Mouse (Mus musculus): ENCODE results near the gene Fhdc1.

Gene Fhdc1

GRCm38 (mm10) chr3:84480006-84480897 lies at the start of gene Fhdc1:
Fhdc1 (minus strand) TSS chr3:84480429.
- peak; percentile 80 for DNase-seq (ENCODE audit: low read depth, low spot score)

DNA sequence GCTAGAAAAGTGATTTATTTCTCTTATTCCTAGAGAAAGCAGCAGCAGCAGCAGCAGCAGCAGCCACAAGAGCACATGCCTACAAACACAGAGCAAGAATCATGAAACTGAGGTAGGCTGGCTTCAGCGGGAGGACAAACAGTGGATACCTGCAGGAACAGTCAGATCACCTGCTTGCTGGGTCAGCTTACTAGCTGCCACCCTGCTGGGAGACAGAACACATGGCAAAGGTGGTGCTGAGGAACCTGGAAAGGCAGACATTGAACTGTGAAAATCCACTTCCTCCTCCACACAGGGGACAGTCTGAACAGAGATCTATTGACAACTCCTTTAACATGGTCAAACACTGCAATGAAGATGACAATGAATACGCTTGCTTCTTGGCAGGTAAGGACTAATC lies 48.8 kb upstream of the Fhdc1 start:
- DNase-seq (ENCODE audit: low read depth, low spot score): no peak

- no peak for DNase-seq (ENCODE audit: low read depth, low spot score)
Measured at GRCm38 (mm10) chr3:84524952-84525351, 44.7 kb upstream of the Fhdc1 start.

DNA sequence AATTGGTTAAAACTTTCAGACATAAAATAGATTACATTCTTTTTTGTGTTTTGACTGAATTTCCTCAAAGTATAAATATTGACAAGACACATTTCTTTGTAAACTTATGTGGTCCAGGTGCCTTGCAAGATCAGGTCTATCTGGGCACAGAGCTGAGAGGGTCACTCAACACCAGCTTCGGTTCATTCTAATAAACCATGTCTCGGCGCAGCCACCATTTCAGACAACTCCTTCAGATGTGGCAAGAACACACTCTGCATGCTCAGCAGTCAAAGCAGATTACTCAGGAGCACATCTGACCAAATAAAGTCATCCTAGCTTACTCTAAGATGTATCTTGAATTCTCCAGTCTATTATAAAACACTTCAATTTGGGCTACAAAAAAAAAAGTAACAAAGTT lies 35.9 kb upstream of the Fhdc1 start:
- no peak for DNase-seq (ENCODE audit: low read depth, low spot score)

GRCm38 (mm10) chr3:84512774-84513515 lies 32.7 kb upstream of the Fhdc1 start:
- no peak for DNase-seq (ENCODE audit: low read depth, low spot score)

DNA sequence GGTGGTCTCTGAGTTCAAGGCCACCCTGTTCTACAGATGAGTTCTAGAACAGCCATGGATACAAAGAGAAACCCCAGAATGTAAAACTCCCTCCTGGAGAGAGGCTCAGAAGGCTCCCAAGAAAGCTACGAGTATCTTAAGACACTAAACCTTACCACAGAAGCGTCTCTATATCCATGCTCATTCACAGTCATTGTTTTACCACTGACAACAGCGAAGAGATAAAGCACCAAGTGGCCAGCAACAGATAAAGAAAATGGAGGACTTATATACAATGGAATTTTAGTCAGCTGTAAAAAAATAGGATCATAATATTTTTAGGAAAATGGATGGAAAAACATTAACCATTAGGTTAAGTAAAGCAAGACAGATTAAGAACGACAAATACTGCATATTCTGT lies 25.0 kb upstream of the Fhdc1 start:
- no peak for DNase-seq (ENCODE audit: low read depth, low spot score)

- no peak for DNase-seq (ENCODE audit: low read depth, low spot score)
Measured at GRCm38 (mm10) chr3:84504291-84504690, 24.1 kb upstream of the Fhdc1 start.

DNA sequence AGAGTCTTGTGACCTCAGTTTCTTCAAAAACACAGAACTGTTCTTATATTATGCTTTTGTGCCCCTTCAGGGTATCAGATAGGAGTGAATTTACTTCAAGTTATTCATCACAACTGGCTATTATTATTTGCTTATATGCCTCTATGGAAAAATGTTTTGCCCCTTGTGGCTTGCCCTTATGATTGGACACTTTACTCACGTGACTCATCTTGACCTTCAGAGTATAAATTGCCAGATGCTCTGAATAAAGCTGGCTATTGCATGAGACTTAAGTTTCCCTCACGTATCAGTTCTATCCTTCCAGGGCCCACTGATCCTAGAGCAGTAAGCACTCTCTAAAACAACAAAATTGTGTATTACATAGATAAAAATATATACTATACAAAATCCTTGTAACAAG lies 21.9 kb upstream of the Fhdc1 start:
- DNase-seq (ENCODE audit: low read depth, low spot score): no peak

DNA sequence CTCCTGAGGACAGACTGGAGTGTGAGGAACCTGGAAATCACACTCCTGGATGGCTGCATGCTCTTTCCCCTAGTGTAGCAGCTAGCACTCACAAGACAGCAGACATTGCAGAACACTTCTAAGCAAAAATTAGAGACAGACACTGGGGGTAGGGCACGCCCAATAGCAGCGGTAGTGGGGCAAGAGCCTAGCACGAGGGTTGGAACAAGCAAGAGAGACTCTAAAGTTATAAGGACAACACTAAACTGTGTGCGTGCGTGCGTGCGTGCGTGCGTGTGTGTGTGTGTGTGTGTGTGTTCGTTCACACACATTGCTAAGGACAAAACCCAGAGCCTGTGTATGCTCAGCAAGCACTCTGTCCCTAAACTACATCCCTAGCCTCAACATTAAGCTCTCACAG lies 20.3 kb upstream of the Fhdc1 start:
- DNase-seq (ENCODE audit: low read depth, low spot score): no peak

DNA sequence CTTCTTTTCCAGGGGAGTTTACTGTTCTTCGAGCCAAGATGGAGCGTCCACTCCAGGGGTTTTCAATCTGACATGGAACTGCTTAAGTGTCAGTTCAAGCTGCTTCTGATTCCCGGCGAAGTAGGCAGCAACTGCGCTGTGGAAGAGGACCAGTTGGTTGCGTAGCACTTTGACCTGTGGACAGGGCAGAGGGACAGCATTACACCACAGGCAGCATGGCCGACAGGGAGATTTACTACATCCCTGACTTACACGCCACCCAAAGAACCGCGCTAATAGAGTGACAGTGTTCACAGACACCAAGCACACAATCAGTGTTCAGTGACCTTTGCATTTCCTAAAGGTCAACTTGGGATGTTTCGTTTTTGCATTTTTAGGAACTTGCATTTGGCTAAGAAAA lies 17.5 kb upstream of the Fhdc1 start:
- DNase-seq (ENCODE audit: low read depth, low spot score): no peak

GRCm38 (mm10) chr3:84492657-84493056 lies 12.4 kb upstream of the Fhdc1 start:
- DNase-seq (ENCODE audit: low read depth, low spot score): no peak

- no peak for DNase-seq (ENCODE audit: low read depth, low spot score)
Measured at GRCm38 (mm10) chr3:84492148-84492547, 11.9 kb upstream of the Fhdc1 start.

DNA sequence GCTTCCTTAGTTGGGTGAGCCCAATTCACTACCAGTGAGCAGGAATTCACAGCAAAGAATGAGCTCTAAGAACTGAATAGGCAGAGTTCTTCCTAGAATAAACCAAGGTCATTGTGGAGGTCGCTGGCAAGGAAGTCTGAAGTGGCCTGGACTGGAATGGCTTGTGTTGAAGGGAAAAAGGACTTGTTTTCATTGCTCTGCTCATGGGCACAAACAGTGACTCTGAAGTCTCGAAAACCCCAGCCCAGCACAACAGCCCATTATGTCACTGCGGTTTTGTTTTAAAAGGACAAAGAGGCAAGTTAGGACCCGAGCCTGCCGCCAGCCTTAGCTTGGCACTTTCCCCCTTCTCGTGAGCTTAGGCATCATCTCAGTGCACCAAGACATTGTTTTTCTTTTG lies 8.5 kb upstream of the Fhdc1 start:
- peak; percentile 38 for DNase-seq (ENCODE audit: low read depth, low spot score)

DNA sequence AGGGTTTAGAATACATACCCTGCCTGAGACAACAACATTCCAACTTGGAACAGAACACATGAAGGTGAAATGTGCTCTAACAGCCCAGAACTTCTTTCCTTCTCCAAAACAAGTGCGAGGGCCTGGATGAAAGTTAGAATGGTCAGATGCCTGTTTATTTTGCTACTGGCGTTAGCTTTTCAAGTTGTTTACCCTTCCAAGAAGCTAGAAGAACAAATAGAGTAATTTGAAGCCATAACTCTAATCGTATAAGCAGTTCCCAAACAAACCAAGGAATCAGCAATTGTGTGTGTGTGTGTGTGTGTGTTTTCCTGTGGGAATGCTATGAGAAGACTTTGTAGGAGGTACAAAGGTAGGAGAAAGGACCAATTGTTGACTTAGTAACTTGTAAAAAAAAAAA lies 4.7 kb upstream of the Fhdc1 start:
- no peak for DNase-seq (ENCODE audit: low read depth, low spot score)

DNA sequence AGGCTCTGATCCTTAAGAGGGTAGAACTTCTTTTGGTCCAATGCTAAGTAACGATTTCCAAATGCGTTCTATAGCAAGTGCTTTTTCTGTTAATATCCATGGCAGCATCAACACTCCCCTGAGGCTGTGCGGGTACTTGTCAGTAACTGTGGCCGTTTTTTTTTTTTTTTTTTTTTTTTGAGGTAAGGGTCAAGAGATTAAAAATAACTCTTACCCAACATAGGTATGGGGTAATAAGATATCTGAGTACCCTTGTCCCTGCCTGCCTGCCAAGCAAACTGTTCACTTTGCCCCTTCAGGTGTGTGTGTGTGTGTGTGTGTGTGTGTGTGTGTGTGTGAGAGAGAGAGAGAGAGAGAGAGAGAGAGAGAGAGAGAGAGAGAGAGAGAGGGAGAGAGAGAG lies 4.1 kb upstream of the Fhdc1 start:
- no peak for DNase-seq (ENCODE audit: low read depth, low spot score)

DNA sequence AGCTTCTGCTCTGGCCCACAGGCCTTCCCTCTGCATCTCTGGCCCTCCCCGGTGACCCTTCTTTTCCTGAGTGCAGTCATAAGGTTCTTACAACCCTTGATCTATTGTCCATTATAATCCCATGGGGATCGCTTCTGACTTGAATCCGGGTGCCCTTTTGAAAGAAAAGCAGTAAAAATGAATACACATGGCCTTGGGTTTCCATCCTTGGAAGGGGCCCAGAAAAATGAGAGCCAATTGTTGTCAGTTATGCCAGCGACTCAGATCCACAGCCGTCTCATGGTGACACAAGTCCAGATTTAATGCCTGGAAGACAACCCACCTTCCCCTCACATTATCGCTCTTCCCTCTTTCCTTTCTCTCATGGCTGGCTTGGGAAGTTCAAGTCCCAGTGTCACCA lies 1.9 kb upstream of the Fhdc1 start:
- no peak for DNase-seq (ENCODE audit: low read depth, low spot score)

- DNase-seq (ENCODE audit: low read depth, low spot score): peak; percentile 60
Measured at GRCm38 (mm10) chr3:84481104-84481503, 875 bp upstream of the Fhdc1 start.

DNA sequence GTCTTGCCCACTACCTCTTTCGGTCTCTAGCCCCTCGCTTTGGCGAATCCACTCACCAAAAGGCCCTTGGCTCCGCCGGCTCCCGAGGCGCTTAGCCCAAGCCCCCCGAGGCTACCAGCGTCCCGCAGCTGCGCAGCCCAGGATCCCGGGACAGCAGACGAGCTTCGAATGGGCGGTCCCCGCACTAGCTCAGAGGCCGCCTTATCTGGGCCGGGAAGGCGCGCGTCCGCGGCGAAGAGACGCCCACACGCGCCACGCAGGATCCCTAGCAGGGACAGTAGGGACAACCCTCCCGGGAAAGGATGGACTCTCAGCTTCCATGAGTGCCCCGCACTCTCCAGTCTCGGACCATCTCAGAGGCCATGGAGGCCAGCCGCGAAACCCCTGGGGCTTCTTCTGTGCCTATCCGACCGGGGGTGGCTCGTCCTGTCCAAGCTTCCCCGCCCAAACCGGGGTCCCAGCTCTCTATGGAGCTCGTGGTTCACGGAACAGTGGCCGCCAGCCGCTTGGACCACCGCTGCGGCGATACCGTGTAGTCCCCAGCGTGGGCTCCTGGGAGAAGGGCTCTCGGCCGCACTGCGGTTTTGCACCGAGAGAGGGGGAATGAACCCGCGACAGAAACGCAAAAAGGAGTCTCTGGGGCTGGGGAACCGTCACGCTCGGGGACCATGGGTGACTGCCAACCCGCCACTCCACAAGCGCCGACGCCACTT lies 780 bp downstream of the Fhdc1 start:
- DNase-seq (ENCODE audit: low read depth, low spot score): peak; percentile 38

DNA sequence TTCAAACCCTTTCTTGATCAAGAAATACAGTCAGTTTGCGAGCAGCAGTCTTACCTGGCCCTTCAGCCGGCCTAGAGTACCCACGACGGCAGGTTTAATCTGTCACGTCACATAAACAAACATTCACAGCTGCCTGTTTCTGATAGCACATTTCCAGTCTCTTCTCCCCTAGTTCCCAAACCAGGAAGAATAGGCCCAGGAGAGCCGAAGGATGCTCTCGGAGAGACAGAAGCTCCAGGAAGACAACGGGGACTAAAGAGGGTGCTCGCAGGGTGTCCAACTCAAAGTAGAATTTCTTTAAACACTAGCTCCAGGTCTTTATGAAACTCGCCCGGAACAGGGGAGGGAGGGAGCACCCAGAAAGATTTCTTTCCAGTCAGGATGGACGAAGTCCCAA lies 1.3 kb downstream of the Fhdc1 start:
- DNase-seq (ENCODE audit: low read depth, low spot score): peak; percentile 16

- DNase-seq (ENCODE audit: low read depth, low spot score): no peak
Measured at GRCm38 (mm10) chr3:84478195-84478594, 2.0 kb downstream of the Fhdc1 start.

- no peak for DNase-seq (ENCODE audit: low read depth, low spot score)
Measured at GRCm38 (mm10) chr3:84477498-84477897, 2.7 kb downstream of the Fhdc1 start.

Measured in ZHBTc4 (cell line).